Mouse (Mus musculus) adrenal gland, postnatal 10 days (tissue): ENCODE measurements at regions not wholly inside any gene's neighbourhood (a gene's known extent, or its start where the extent isn't known, plus 50 kb on each side); places are given as distances from the start of the nearest gene placed in this dataset.
A peak's percentile ranks its signal among the peaks of the same experiment; 100 is the strongest.

ENCODE experiments used
- DNase-seq: peaks from one replicate; pipeline ENCODE4 v3.0.0; 2021; ENCODE audit warnings: mixed read lengths

GRCm38 (mm10) chr17:4806051-4806450 lies 188.1 kb upstream of the Arid1b start:
- DNase-seq = peak; percentile 86

GRCm38 (mm10) chr17:4808926-4809325 lies 185.2 kb upstream of the Arid1b start:
- DNase-seq = no peak

- DNase-seq = no peak
These were observed 180.9 kb upstream of the Arid1b start for GRCm38 (mm10) chr17:4813232-4813631.

- DNase-seq = peak; percentile 16
These were observed 180.5 kb upstream of the Arid1b start for GRCm38 (mm10) chr17:4813666-4814065.

GRCm38 (mm10) chr17:4825221-4825895 lies 168.8 kb upstream of the Arid1b start:
- DNase-seq = no peak

GRCm38 (mm10) chr17:4834065-4834464 lies 160.1 kb upstream of the Arid1b start:
- DNase-seq = peak; percentile 71

- no peak for DNase-seq
These were observed 159.6 kb upstream of the Arid1b start for GRCm38 (mm10) chr17:4834571-4834970.

- no peak for DNase-seq
These were observed 158.9 kb upstream of the Arid1b start for GRCm38 (mm10) chr17:4835065-4835705.

- no peak for DNase-seq
These were observed 154.0 kb upstream of the Arid1b start for GRCm38 (mm10) chr17:4840123-4840522.

GRCm38 (mm10) chr17:4858304-4858703 lies 135.8 kb upstream of the Arid1b start:
- no peak for DNase-seq

GRCm38 (mm10) chr17:4864901-4865300 lies 129.2 kb upstream of the Arid1b start:
- no peak for DNase-seq

GRCm38 (mm10) chr17:4865621-4866020 lies 128.5 kb upstream of the Arid1b start:
- DNase-seq = peak; percentile 25

GRCm38 (mm10) chr17:4866026-4866896 lies 127.9 kb upstream of the Arid1b start:
- peak; percentile 19 for DNase-seq

- no peak for DNase-seq
These were observed 127.0 kb upstream of the Arid1b start for GRCm38 (mm10) chr17:4867083-4867482.

- peak; percentile 89 for DNase-seq
These were observed 126.2 kb upstream of the Arid1b start for GRCm38 (mm10) chr17:4867754-4868445.

GRCm38 (mm10) chr17:4868446-4868825 lies 125.7 kb upstream of the Arid1b start:
- peak; percentile 42 for DNase-seq

GRCm38 (mm10) chr17:4868861-4869260 lies 125.3 kb upstream of the Arid1b start:
- DNase-seq = peak; percentile 64

GRCm38 (mm10) chr17:4871267-4871666 lies 122.9 kb upstream of the Arid1b start:
- no peak for DNase-seq

GRCm38 (mm10) chr17:4874459-4874858 lies 119.7 kb upstream of the Arid1b start:
- no peak for DNase-seq

- no peak for DNase-seq
These were observed 118.8 kb upstream of the Arid1b start for GRCm38 (mm10) chr17:4875086-4876046.

- no peak for DNase-seq
These were observed 117.7 kb upstream of the Arid1b start for GRCm38 (mm10) chr17:4876431-4876830.
